Mouse (Mus musculus) lung, postnatal 0 days (tissue): ENCODE measurements around the gene Zfp655. TPM values are rescaled to one million over a fixed set of nuclear protein-coding genes. Genes with fewer than 3 reads are reported as not detected.
"Not testable (repeated sequence)": the region's sequence is repeated elsewhere in the genome, so short reads cannot be mapped to it uniquely, and the experiment has no call there.

Experiments used
- ATAC-seq: fragments of 200-750 bp; cut with Nextera tagmentation; 2 replicates; pipeline ENCODE4 v1.8.0; 2017; ENCODE audit warnings: moderate library complexity
- DNase-seq: peaks from one replicate; pipeline ENCODE4 v3.0.0-alpha.2; 2016; ENCODE audit warnings: low spot score
- H3K27ac ChIP-seq: fragments of 300-500 bp; sonication (generic); 2 replicates; pipeline ENCODE4 v1.5.1; 2014; ENCODE audit warnings: antibody characterized with exemption, mild to moderate bottlenecking, low read length, mixed read lengths
- H3K27me3 ChIP-seq: fragments of 300-500 bp; sonication (generic); replicated peaks from 2 replicates; pipeline ENCODE4 v1.6.1; 2014; ENCODE audit warnings: low read length, mixed read lengths; ENCODE audit not compliant: insufficient read depth
- H3K36me3 ChIP-seq: fragments of 300-500 bp; sonication (generic); 2 replicates; pipeline ENCODE4 v1.6.1; 2014; ENCODE audit warnings: low read length, mixed read lengths; ENCODE audit not compliant: insufficient read depth
- H3K4me1 ChIP-seq: fragments of 300-500 bp; sonication (generic); 2 replicates; pipeline ENCODE4 v1.6.1; 2014; ENCODE audit warnings: antibody characterized with exemption, low read depth, low read length, mixed read lengths; ENCODE audit not compliant: insufficient read depth
- H3K4me2 ChIP-seq: fragments of 300-500 bp; sonication (generic); replicated peaks from 2 replicates; pipeline ENCODE4 v1.6.1; 2014; ENCODE audit warnings: low read depth, mild to moderate bottlenecking, low read length, moderate library complexity, mixed read lengths
- H3K4me3 ChIP-seq: fragments of 300-500 bp; sonication (generic); 2 replicates; pipeline ENCODE4 v1.5.1; 2014; ENCODE audit warnings: low read depth, low read length
- H3K9ac ChIP-seq: fragments of 300-500 bp; sonication (generic); replicated peaks from 2 replicates; pipeline ENCODE4 v1.6.1; 2014; ENCODE audit warnings: low read depth, mild to moderate bottlenecking
- H3K9me3 ChIP-seq: fragments of 300-500 bp; sonication (generic); 2 replicates; pipeline ENCODE4 v1.6.1; 2016; ENCODE audit warnings: low read length, mixed read lengths
- CTCF ChIP-seq: IDR thresholded peaks from 2 replicates; pipeline ENCODE4 v1.5.1; 2016; ENCODE audit warnings: antibody characterized with exemption, mild to moderate bottlenecking
- EP300 ChIP-seq: IDR thresholded peaks from 2 replicates; pipeline ENCODE4 v1.6.1; 2016; ENCODE audit warnings: antibody characterized with exemption, mild to moderate bottlenecking, control low read depth
- WGBS: fragments of 180-500 bp; shearing (Covaris S2); extraction: QIAGEN DNeasy Blood & Tissue Kit; methylation state at CpG from one replicate; pipeline ENCODE4 v1.1.7; 2014; 5-methylcytosine and 5-hydroxymethylcytosine counted together
- polyA plus RNA-seq: library from polyadenylated mRNA; unstranded; fragments of >200 nt; fragmentation: Nextera tagmentation; extraction: Ambion mirVana; gene quantifications from 2 replicates; pipeline ENCODE4 v1.2.1, GENCODE M21; 2015

The Zfp655 gene
- polyA plus RNA-seq, 1 experiment from 2014 or later: 32.1 TPM

DNA sequence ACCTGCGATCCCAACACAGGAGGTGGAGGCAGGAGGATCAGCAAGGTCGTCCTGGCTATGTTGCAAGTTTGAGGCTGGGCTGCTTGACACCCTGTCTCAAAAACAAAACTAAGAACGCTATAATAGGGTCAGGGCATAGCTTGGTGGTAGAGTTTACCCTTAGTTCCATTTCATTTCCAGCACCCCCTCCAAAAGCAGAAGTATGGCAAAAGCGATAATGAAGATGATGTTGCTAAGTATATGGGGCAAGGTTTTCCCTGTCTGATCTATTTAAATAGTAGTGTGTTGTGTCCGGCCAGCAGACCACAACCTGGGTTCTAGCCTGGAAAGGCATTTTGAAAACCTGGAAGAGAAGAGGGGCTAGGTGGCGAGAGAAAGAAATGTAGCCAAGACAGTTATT lies 23.6 kb upstream of the Zfp655 start:
- Histone ChIP-seq H3K9ac (no peak overlapping the region), H3K27ac (no peak overlapping the region), H3K4me1 (no peaks in the 10 kb centered on the region), H3K36me3 (peaks cover 3% of the 10 kb centered on the region; the same call in 1 of the 2 replicates), H3K4me2 (no peak overlapping the region), H3K27me3 (no peaks in the 10 kb centered on the region), H3K9me3 (no peaks in the 10 kb centered on the region), H3K4me3 (no peak overlapping the region)
- WGBS: 78% methylated on average over 5 of the region's 6 CpGs
- ATAC-seq: no peak
- no peak for DNase-seq
- TF ChIP-seq CTCF (no peak), EP300 (no peak)

DNA sequence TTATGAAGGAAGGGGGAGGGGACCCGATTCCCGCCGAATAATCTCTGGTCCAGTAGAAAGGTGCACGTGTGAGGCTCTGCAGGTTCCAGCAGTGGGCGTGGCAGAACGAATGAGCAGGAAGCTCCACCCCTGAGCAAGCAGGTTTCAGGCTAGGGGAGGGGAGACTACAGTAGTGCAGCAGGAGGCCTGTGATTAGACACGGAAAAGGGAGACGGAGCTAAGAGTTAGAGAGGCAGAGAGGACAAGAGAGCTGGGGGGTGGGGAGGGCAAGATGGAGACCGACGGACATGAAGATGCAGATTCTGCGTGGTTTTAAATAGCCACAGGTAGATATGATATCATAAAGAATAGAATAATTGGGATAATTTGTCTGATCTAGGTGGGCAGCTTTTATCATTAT lies 23.1 kb upstream of the Zfp655 start:
- 46% methylated on average over 11 of the region's 11 CpGs for WGBS
- H3K9ac ChIP-seq, H3K27ac ChIP-seq, ATAC-seq, H3K36me3 ChIP-seq, H3K4me1 ChIP-seq, H3K4me2 ChIP-seq, DNase-seq, H3K9me3 ChIP-seq, H3K4me3 ChIP-seq, H3K27me3 ChIP-seq: not testable (repeated sequence)

DNA sequence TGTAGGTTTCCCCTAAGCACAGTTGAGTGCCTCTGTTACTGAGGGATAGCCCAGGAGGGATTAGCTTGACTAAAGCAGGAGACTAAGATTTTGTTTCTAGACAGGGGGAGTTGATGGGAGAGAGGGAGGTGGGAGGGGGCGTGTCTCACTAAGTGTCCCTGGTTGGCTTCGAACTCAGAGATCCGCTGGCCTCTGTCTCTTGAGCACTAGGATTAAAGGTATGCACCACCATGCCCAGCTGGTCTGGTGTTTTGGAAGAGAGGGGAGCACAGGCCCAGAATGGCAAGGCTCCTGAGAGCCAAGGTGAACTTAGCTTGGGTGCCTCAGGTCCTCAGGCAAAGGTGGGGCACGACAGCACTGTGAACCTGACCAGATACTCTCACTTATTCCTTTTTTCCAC lies 20.2 kb upstream of the Zfp655 start:
- no peak for TF ChIP-seq CTCF
- no peak for TF ChIP-seq EP300
- peaks cover 10% of the 10 kb centered on the region; the same call in 1 of the 2 replicates for H3K36me3 ChIP-seq
- no peak overlapping the region for H3K4me3 ChIP-seq
- ATAC-seq (no peak), DNase-seq (no peak)
- WGBS: 100% methylated on average over 2 of the region's 4 CpGs
- no peak overlapping the region for H3K4me2 ChIP-seq
- H3K4me1 ChIP-seq: no peaks in the 10 kb centered on the region
- H3K27me3 ChIP-seq: no peaks in the 10 kb centered on the region
- H3K9ac ChIP-seq: no peak overlapping the region
- H3K9me3 ChIP-seq: no peaks in the 10 kb centered on the region
- no peak overlapping the region for H3K27ac ChIP-seq

DNA sequence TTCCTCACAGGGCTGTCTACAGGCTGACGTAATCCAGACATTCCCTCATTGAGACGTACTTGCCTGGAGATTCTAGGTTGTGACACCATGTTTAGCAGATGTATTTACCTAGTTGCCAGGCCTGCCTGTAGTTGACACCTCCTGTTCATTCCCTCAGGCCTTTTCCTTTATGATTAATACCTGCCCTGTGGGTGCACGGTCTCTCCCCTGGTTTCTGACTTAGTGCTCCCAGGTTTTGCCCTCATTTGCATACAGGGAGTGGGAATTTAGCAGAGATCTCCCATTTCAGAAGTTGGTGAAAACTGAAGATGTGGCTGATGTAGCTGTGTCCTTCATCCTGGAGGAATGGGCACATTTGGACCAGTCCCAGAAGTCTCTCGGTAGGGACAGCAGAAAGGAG lies 19.3 kb upstream of the Zfp655 start:
- no peak overlapping the region for H3K4me2 ChIP-seq
- no peak overlapping the region for H3K9ac ChIP-seq
- no peak overlapping the region for H3K27ac ChIP-seq
- WGBS: 96% methylated on average over 4 of the region's 4 CpGs
- H3K4me3 ChIP-seq: no peak overlapping the region
- no peaks in the 10 kb centered on the region for H3K9me3 ChIP-seq
- H3K4me1 ChIP-seq: no peaks in the 10 kb centered on the region
- DNase-seq: no peak
- no peaks in the 10 kb centered on the region for H3K27me3 ChIP-seq
- no peak for TF ChIP-seq CTCF
- no peak for TF ChIP-seq EP300
- peaks cover 10% of the 10 kb centered on the region; the same call in 1 of the 2 replicates for H3K36me3 ChIP-seq
- no peak for ATAC-seq

DNA sequence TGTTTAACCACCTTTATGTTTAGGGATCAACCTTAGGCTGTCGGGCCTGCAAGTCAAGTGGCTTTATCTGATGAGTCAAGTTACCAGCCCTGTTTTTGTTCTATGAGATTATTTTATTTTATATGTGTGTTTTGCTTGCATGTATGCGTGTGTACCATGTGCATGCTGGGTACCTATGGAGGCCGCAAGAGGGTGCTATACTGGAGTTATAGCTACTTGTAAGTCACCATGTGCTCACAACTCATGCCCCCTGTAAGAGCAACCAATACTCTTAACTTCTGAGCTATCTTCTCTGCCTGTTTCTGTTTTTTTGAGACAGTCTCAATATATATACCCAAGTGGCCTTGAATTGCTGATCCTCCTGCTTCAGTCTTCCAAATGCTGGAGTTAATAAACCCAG lies 18.0 kb upstream of the Zfp655 start:
- H3K9me3 ChIP-seq: no peaks in the 10 kb centered on the region
- no peaks in the 10 kb centered on the region for H3K4me1 ChIP-seq
- DNase-seq: no peak
- no peak overlapping the region for H3K4me2 ChIP-seq
- H3K27me3 ChIP-seq: no peaks in the 10 kb centered on the region
- H3K27ac ChIP-seq: no peak overlapping the region
- H3K4me3 ChIP-seq: no peak overlapping the region
- H3K36me3 ChIP-seq: peaks cover 15% of the 10 kb centered on the region; the same call in 1 of the 2 replicates
- no peak overlapping the region for H3K9ac ChIP-seq
- WGBS: 85% methylated on average over 3 of the region's 3 CpGs
- TF ChIP-seq CTCF: no peak
- TF ChIP-seq EP300: no peak
- ATAC-seq: no peak

DNA sequence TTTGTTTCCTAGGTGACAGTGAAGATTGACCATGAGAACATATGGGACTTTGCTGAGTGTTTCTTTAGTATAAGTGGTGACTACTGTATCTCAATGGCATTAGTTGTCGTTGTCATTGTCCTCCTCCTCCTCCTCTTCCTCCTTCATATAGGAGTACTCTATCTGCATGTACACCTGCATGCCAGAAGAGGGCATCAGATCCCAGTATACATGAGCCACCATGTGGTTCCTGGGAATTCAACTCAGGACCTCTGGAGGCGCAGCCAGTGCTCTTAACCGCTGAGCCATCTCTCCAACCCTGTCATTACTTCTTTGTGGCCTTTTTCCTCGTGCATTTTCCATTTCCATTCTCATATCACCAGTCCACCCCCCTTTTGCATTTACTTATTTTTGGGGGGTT lies 16.8 kb upstream of the Zfp655 start:
- Histone ChIP-seq H3K9me3 (no peaks in the 10 kb centered on the region), H3K4me3 (no peak overlapping the region), H3K36me3 (peaks cover 19% of the 10 kb centered on the region; the same call in 1 of the 2 replicates), H3K9ac (no peak overlapping the region), H3K27ac (no peak overlapping the region), H3K4me1 (no peaks in the 10 kb centered on the region), H3K4me2 (no peak overlapping the region), H3K27me3 (no peaks in the 10 kb centered on the region)
- no peak for ATAC-seq
- 74% methylated on average over 4 of the region's 4 CpGs for WGBS
- TF ChIP-seq CTCF (peak; percentile 58), EP300 (no peak)
- no peak for DNase-seq

DNA sequence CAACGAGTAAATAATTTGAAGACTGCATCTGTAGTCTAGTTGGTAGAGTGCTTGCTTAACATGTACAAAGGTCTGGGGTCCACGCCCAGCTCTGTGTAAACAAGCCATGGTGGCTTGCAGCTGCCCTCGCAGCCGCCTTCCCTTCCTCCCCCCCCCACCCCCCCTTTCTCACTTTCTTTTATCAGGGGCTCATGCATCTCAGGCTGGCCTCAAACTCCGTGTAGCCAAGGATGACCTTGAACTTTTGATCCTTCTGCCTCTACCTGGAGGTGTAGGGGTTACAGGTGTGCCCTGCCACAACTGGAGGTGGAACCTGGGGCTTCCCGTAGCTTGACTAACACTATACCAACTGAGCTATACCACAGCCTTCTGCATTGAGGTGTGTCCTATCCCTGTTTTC lies 13.8 kb upstream of the Zfp655 start:
- Histone ChIP-seq H3K36me3 (peaks cover 31% of the 10 kb centered on the region; the same call in 1 of the 2 replicates), H3K9ac (no peak overlapping the region), H3K27me3 (no peaks in the 10 kb centered on the region), H3K27ac (no peak overlapping the region), H3K4me3 (no peak overlapping the region), H3K9me3 (no peaks in the 10 kb centered on the region), H3K4me2 (no peak overlapping the region), H3K4me1 (no peaks in the 10 kb centered on the region)
- TF ChIP-seq EP300: no peak
- TF ChIP-seq CTCF: no peak
- WGBS: 72% methylated on average over 6 of the region's 6 CpGs
- ATAC-seq (no peak), DNase-seq (no peak)
